Mouse (Mus musculus) right cerebral cortex, postnatal 10 days (tissue): Measurements from ENCODE around the gene Mark1.
A peak's percentile ranks its signal among the peaks of the same experiment; 100 is the strongest.

Experiments used
- DNase-seq, 2 experiments: peaks; one replicate each; pipeline ENCODE4 v3.0.0; 2021; ENCODE audit warnings: low spot score in 2 of 2

Gene Mark1

DNA sequence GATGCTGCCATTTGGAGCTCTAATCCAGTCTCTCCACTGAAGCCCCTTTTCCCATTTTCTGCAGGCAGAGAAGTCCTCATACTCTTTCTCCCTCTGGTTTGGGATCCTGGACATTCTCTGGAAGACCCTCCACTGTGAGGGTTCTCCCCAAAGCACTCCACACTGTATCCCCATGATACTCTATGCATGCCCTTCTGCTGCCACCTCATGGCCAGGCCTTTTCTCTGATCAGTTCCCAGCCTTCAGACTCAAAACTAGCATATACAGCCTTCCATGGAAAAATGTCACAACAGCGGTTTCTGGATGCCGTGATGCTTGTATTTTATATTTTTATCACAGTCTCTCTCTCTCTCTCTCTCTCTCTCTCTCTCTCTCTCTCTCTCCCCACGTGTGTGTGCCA is 107.4 kb downstream of the Mark1 start:
- no peak for DNase-seq

DNA sequence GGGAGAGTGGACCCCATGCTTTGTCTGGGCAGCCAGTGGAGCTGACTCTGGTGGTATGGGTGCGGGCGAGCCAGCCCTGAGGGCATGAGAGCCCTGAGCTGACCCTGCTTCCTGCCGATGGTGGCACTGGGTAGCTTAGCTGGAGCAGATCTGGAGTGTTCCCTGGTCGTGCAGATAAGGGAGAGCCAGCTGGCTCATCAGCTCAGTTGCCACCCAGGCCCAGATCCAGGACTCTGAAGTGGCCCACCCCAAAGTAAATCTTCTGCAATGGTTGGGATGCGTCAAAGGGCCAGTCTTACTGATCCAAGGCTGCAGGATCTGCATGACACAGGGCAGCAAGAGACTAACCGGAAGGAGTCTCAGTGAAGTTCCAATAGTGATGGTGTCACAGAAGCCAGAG is 109.9 kb downstream of the Mark1 start:
- no peak for DNase-seq

DNA sequence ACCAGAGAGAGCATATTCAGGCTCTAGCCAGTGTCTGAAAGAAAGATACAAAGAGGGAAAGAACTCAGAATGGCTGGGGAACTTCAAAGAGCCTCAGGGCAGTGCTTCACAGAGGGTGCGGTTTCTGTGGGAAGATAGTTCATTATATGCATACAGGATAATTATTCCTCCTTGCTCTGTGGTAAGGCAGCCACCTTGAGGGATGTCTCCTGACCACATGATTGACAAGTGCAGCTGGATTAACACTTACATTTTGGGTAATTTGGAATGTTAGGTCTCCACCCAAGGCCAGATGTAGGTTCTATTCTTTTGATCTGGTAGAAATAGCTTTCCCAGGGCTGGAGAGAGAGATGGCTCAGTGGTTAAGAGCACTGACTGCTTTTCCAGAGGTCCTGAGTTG is 113.2 kb downstream of the Mark1 start:
- DNase-seq: no peak

DNA sequence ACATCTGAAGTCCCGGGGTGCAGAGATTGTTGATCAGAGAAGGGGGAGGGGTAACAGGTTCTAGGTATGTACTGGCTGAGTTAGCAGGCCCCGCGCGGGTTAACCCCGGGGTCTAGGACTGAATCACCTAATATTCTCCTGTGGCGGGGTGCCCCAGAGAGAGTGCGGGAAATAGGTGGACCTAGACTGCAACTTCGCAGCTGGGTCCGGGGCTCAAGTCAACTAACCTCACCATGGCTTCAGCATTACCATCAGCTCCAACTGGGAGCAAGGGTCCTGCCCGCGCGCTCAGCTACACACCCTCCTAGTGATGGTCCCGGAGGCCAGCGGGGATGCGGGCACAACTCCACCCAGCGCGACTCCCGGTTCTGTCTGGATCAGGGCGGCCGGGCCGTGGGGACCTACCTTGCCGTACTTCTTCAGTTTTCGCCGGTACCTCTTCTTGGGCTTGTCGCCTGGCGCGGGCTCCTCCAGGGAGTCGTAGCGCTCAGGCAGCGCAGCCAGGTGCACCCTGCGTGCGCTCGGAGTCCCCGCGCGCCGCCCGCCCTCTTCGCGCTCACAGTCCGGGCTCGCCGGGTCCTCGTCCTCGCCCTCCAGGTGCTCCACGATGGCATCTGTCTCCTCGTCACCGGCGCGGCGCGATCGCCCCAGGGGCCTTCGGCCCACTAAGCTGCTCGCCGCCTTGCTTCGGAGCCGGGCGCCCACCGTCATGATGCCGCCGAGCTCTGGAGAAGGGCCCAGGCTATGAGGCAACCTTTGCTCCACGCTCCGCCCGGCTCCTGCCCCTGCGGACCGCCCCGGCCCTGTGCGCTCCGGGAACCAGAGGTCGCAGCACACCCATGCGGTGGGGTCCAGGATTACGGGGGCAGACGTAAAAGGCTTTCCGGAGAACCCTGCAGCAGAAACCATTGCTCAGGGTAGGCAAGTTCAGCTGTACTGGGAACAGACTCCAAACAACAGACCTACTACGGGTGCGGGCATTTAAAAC is 116.8 kb downstream of the Mark1 start, which contains the start of gene C130074G19Rik:
C130074G19Rik (minus strand) TSS at position 938 of the 988 bp plus-strand sequence.
- no peak for DNase-seq

DNA sequence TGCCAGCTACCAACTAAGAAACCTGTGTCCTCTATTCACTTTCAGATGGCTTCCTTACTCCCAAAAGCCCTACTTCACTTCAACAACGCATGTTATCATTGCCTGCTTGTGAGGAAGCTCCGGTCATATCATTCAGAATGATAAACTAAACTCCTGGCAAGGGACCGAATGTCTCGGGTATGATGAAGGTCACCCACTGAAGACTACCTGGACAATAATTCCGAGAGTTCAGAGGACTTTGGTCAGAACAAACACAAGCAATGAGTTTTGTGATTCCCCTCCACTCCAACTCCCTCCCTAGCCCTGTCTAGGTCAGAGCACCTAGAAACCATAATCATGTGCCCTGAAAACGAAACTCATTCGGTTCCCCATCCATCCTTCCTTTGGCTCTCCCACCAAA is 117.5 kb downstream of the Mark1 start:
- no peak for DNase-seq

DNA sequence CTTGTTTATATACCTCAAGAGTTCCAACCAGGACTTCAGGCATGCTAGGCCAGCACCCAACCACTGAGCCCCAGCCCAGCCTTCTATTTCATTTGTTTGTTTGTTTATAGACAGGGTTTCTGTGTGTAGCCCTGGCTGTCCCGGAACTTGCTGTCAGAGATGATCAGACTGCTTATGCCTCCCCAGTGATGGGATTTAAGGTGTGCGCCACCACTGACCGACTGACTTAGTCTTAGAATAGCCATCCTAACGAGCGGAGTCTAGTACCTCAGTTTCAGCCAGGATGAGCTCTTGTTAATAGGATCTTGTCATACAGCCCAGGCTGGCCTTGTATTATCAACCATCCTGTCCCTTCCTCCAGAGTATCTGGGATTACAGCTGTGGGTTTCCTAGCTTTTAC is 118.2 kb downstream of the Mark1 start:
- DNase-seq: no peak

DNA sequence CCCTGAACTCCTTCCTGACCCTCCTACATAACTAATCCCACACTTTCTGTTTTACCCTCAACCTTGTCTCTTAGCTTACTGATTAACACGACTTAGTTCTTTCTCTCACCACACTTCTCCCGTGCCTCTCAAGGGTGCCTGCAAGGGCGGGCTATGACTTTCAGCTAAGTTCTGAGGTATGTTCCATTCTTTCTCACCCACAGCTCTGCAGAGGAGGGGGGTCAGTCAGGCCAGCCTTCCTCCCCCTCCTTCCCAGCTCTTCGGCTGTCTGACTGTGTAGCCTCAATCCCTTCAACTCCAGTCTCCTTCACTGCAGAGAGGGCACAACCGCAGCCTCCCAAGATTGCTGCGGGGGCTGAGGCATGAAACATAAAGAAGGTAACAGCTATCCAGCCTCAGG is 120.5 kb downstream of the Mark1 start:
- no peak for DNase-seq

DNA sequence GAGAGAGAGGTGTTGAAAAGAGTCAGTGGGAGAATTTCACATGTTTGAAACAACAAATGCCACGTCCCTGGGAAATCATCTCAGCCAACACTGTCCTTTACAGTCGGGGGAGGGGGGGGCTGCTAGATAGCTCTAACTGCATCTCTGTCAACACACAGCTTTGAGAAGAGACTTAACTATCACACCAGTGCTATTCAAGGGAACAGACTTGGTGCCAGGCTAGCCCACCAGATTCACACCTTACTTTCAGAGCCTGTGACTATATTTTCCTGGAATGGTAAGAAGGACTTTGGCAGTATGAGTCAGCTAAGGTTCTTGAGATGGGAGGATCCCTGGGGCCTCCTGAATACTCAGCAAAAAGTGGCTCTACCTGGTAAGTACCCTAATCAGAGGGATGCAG is 122.1 kb downstream of the Mark1 start:
- peak in 1 of 2 experiments; percentile 36 for DNase-seq

DNA sequence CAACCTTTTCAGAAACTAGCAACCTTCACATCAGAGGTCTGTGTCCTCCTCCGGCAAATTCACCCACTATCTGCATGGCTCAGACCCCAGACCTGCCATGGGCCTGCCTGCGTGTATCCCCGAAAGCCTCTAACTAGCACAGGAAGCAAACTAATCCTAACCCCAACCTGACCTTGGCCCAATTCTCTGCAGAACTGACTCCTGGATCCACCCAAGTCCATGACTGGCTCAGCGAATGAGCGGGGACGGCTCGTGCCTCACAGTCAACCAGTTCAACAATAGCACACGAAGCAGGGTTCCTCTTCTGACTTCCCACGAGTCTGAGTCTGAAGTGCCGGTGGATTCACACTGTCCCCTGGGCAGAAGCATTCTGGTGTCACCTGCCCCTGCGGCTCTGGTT is 125.5 kb downstream of the Mark1 start:
- no peak for DNase-seq

DNA sequence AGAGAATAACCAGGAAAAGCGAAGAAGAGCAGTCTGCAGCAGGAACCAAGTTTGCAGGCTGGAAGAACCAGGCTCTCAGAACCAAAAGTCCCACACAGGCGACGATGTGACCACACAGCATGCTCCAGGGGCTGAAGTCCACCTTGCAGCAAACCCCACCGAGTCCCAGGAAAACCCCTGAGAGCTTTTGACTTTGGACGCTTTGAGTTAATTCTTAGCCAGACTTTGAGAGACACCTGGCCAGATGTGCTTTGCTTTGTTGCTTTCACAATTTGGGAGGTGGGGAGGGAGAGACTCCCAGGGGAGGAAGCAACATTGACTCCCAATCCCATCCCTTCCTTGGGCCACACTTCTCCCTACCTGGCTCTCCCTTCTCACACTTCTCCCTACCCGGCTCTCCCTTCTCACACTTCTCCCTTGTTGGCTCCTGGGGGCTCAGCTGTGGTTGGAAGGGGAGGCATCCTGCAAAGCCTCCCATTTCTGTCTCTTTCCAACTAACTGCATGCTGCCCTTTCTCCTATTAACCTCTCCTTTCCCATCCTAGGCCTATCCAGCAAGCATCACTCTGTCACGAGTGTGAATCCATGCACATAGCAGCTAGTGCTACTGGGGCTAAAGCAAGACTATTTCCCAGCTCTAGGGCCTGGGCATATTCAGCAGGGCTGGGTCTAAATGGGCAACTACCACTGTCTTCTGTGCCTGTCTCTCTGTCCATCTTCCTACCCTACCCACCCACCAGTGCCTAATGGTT is 127.1 kb downstream of the Mark1 start:
- DNase-seq: no peak

DNA sequence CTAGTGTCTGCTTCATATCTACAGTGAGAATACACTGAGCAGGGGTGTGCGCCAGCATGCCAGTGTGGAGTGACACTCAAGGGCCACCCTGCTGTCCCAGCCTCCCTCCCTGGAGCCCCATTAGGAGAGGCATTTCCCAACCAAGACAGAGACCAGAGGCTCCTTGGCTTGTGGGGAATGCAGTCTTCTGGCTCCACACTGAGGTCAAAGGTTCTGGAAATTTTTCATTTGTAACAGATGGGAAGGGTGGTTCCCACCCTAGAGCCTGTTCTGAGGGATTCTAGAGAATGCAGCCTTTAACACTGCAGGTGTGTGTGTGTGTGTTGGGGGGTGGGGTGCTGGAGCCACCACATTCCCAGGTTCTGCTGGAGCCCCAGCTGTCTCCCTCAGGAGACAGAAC is 127.9 kb downstream of the Mark1 start:
- no peak for DNase-seq

DNA sequence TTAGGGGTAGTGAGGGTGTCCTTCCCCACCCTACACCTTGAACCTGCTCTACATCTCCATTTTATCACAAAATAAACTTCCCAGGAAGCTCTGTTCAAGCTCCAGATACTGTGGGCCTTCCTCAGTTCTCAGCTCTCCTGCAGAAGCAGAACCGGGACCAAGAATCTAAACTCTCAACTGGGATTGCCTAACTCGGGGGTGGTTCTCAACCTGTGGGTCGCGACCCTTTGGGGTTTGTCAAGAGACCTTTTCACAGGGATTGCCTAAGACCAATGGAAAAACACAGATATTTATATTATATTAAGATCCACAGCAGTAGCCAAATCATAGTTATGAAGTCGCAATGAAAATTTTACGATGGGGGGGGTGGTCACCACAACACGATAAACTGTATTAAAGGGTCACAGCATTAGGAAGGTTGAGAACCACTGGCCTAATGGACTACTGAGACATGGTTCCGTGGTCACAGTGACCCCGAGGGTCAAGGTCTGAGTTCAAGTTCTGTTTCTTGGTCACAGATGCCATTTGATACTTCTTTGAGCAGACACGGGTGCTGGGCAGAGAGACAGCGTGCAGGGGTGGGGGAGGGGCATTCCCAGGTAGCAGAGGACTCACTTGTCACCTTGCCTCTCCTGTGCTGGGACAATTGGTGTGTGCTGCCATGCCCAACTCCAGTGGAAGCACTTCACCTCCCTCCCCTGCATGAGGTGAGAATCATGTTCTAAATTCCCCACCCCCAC is 128.6 kb downstream of the Mark1 start:
- no peak for DNase-seq

DNA sequence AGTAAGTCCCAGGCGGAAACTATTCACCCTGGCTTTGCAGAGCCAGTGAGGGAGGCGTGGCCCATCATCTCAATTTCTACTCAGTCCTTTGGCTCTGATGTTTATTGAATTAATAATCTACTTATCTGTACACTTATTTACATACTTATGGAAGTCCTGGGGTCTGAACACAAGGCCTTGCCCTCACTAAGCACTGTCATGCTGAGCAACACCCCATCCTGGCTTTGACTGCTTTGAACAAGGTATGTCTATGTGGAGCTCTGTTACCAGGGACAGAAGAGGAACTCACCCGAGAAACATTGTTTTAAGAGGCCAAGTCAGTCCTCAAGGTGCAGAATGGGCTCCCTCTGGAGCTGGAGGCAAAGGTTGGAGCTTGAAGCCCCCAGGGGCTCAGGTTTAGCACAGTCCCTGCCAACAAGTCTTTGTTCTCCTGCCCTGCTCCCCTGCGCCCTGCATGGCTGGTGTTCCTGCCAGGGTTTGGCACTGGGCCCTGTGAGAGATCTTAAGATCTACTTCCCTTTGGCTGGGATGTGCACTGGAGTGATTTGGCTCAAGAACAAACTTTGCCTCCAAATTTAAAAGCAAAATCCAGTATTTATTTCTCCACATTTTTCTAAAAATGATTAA is 129.3 kb downstream of the Mark1 start:
- DNase-seq: peak; percentile 41 to 48

DNA sequence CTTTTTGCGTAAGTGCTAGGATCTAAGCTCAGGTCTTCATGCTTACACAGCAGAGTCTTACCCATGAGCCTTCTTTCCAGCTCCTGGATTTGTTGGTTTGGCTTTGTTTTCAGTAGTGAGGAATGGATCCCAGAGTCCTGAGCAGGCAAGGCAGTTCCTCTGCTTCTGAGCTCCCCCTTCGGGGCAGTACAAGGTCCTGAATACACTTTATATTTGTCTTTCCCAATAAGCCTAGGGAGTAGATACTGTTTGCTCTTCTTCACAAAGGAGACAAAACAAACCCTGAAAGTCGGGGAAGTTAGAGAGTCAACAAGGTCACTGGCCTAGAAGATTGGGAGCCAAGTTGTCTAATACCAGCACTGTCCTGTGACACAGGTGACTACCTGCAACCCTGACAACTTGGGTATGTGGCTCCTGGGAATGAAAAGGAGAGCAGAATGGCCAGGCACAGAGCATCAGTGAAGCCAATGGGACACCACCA is 131.7 kb downstream of the Mark1 start:
- DNase-seq: no peak

DNA sequence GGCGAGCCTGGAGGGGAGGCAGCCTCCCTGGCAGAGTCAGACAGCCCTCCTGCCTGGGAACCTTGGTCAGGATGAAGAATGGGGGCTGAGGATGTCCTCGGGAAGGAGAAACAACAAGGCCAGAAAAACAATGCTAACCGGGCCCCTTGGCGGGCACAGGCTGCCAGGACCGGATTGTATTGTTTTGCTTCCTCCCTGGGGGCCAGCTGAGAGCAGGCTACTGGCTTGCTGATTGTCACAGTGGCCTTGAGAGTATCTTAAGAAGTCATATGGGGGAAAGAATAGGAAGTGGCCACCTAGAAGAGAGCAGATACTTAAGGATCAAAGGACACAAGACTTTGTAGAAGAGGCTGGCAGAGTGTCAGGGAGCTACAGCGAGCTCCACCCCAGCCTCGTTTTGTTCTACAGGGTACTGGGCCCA is 135.0 kb downstream of the Mark1 start:
- DNase-seq: no peak

DNA sequence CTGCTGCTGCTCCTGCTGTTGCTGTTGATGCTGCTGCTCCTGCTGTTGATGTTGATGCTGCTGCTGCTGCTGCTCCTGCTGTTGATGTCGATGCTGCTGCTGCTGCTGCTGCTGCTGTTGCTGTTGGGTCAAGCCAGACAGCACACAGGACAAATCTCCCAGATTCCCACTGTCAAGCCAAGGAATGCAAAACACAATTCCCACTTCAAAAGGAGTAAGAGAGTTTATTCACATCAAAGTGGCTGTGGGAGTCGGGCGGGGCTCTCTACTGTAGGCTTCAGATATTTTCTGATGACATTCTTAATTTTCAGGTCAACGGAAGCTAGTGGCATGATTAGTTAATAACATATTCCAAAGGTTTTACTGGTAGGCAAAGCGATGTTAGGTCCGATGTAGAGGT is 136.7 kb downstream of the Mark1 start:
- DNase-seq: no peak

DNA sequence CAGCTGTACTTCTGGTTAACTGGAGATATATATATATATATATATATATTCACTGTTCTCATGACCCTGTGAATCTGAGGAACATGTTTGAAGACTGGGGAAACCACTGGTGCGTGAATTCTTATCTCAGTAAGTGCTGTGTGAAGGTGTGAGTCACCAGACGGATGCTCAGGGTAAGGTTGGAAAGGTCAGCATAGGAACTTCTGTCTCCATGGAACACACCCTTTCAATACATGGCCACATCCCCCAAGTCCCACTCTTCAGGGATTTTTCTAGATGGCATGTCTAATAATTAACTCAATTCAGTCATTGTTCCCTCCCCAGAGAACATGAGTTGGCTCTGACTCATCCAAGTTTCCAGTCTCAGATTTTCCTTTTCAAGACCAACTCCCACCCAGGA is 137.8 kb downstream of the Mark1 start:
- DNase-seq: no peak

DNA sequence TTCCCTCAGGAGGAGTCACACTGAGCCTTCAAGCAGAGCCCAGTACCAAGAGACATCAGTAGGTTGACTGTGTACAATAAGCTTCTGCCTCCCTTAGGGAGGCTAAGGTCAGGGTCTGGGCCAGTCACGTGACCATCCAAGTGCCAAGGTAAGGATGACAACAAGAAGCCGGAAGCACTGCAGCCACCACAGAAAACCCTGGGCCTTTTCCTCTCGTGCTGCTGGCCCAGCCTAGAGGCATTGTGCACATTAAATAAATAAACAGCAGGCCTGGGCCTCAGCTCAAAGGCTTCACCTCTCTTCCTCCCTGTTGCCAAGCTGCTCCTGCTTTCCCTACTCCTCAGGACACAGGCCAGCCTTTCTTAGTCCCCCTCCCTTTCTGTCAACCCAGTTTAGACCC is 139.1 kb downstream of the Mark1 start:
- DNase-seq: no peak

DNA sequence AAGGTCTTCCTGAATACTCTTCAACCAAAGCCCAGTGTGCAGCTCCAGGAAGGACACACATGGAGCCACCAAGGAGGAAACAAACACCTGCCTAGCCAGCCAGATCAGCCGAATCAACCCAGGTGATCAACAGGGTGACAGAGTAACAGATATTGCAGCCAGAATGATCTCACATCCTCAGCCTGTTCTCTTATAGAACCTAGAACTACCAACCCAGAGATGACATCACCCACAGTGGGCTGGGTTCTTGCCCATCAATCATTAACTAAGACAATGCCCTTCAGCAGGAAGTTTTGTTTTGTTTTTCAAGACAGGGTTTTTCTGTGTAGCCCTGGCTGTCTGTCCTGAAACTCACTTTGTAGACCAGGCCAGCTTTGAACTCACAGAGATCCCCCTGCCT is 141.1 kb downstream of the Mark1 start:
- DNase-seq: no peak

DNA sequence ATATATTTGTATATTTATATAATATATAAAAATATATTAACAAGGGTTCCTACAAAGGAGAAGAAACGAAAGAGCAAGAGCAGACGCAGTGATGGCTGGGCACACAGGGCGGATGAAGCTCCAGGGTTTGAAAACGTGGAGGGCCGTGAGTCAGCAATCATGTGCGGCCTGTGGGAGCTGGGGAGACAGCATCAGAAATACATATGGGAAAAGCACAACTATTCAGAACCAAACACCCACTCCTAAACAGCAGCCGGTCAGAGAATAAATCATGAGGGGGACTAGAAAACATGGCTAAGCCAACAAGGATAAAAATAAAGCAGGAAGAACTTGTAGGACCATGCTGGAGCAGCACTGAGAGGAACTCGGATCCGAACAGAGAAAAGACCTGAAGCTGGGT is 142.2 kb downstream of the Mark1 start:
- no peak for DNase-seq

DNA sequence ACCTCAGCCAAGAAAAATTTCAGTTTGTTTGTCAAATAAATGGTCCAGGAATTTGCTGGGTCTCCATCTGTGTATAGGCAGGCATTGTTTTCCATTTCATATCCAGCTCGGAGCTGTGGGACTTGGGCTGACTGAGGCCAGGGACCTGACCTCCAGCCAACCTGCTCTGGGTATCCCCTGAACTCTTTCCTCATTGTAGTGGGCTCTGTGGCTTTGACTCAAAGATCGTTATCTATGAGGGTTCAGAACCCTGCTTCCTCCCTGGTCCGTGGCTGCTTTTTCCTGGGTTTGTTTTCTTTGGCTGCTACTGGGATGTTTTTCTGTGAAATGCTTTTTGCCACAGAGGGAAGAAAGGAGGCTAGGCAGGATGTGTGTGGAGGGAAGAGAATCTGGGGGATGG is 145.4 kb downstream of the Mark1 start:
- no peak for DNase-seq

DNA sequence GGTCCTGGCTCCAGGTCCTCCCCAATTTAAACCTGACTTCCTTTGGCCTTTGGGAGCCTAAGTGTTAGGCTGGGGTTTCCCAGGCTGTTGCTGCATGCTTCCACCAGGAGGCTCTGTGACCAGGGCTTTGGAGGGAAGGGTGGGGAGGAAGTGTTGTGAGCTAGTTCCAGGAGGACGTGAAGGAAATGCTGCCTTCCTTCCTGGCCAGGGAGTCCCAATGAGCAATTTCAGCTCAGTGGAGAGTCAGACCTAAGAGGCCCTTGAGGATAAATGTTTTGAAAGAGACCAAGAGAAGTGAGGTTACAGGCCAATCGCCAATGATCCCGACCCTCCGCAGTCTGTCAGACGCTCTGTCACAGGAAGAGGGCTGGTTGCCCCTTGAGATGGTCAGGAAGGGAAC is 146.0 kb downstream of the Mark1 start:
- peak; percentile 60 to 80 for DNase-seq
